Mouse (Mus musculus): Measurements from ENCODE around the gene Ankdd1a.

Ankdd1a gene

GRCm38 (mm10) chr9:65492851-65493250 lies 27.1 kb downstream of the Ankdd1a start:
- DNase-seq = no peak

- no peak for DNase-seq
Observed at GRCm38 (mm10) chr9:65492351-65492750, 27.6 kb downstream of the Ankdd1a start.

GRCm38 (mm10) chr9:65491476-65491875 lies 28.5 kb downstream of the Ankdd1a start:
- DNase-seq = no peak

GRCm38 (mm10) chr9:65480071-65480470 lies 39.9 kb downstream of the Ankdd1a start:
- no peak for DNase-seq

- no peak for DNase-seq
Observed at GRCm38 (mm10) chr9:65479158-65479557, 40.8 kb downstream of the Ankdd1a start.

GRCm38 (mm10) chr9:65472769-65473168 lies 47.2 kb downstream of the Ankdd1a start:
- DNase-seq = no peak

GRCm38 (mm10) chr9:65467686-65468085 lies 52.3 kb downstream of the Ankdd1a start:
- DNase-seq = no peak

GRCm38 (mm10) chr9:65465241-65465640 lies 54.8 kb downstream of the Ankdd1a start:
- no peak for DNase-seq

GRCm38 (mm10) chr9:65464161-65464560 lies 55.8 kb downstream of the Ankdd1a start:
- DNase-seq = no peak

GRCm38 (mm10) chr9:65462544-65462943 lies 57.4 kb downstream of the Ankdd1a start:
- no peak for DNase-seq

GRCm38 (mm10) chr9:65460732-65461442 lies 59.1 kb downstream of the Ankdd1a start, which contains the start of gene Spg21:
Gene Spg21 (plus strand): TSS chr9:65460947.
- peak; percentile 99 for DNase-seq

GRCm38 (mm10) chr9:65460198-65460597 lies 59.8 kb downstream of the Ankdd1a start:
- DNase-seq = no peak

- DNase-seq = no peak
Observed at GRCm38 (mm10) chr9:65458975-65459374, 61.0 kb downstream of the Ankdd1a start.

GRCm38 (mm10) chr9:65447951-65448350 lies 72.0 kb downstream of the Ankdd1a start:
- DNase-seq = no peak

GRCm38 (mm10) chr9:65444692-65445091 lies 75.3 kb downstream of the Ankdd1a start:
- DNase-seq = no peak
